Mouse (Mus musculus) forebrain, postnatal 0 days (tissue): ENCODE results near the gene Hfe2. TPM values are rescaled to one million over a fixed set of nuclear protein-coding genes. Genes with fewer than 3 reads are reported as not detected.

Experiments
- ATAC-seq: fragments of 200-750 bp; cut with Nextera tagmentation; 2 replicates; pipeline ENCODE4 v1.8.0; 2017; ENCODE audit warnings: mild to moderate bottlenecking, moderate library complexity
- DNase-seq: peaks from one replicate; pipeline ENCODE4 v3.0.0-alpha.2; 2015
- H3K27ac ChIP-seq: fragments of 300-500 bp; sonication (generic); 2 replicates; pipeline ENCODE4 v1.5.1; 2014; ENCODE audit warnings: low read depth, mild to moderate bottlenecking, antibody characterized with exemption, low read length, moderate library complexity, mixed read lengths
- H3K27me3 ChIP-seq: fragments of 300-500 bp; sonication (generic); 2 replicates; pipeline ENCODE4 v1.6.1; 2014; ENCODE audit warnings: mild to moderate bottlenecking, low read length, mixed read lengths; ENCODE audit not compliant: insufficient read depth
- H3K36me3 ChIP-seq: fragments of 300-500 bp; sonication (generic); 2 replicates; pipeline ENCODE4 v1.6.1; 2014; ENCODE audit warnings: mild to moderate bottlenecking, moderate library complexity; ENCODE audit not compliant: insufficient read depth
- H3K4me1 ChIP-seq: fragments of 300-500 bp; sonication (generic); 2 replicates; pipeline ENCODE4 v1.6.1; 2014; ENCODE audit warnings: antibody characterized with exemption; ENCODE audit not compliant: insufficient read depth
- H3K4me2 ChIP-seq: fragments of 300-500 bp; sonication (generic); 2 replicates; pipeline ENCODE4 v1.6.1; 2014; ENCODE audit warnings: low read depth, mild to moderate bottlenecking, moderate library complexity
- H3K4me3 ChIP-seq: fragments of 300-500 bp; sonication (generic); 2 replicates; pipeline ENCODE4 v1.5.1; 2014; ENCODE audit warnings: low read depth, low read length, mixed read lengths
- H3K9ac ChIP-seq: fragments of 300-500 bp; sonication (generic); 2 replicates; pipeline ENCODE4 v1.6.1; 2014; ENCODE audit warnings: mild to moderate bottlenecking
- H3K9me3 ChIP-seq: fragments of 300-500 bp; sonication (generic); 2 replicates; pipeline ENCODE4 v1.6.1; 2016; ENCODE audit warnings: low read length
- CTCF ChIP-seq: sonication (generic); IDR thresholded peaks from 2 replicates; pipeline ENCODE4 v1.5.1; 2016; ENCODE audit warnings: antibody characterized with exemption, control low read depth, low read depth
- WGBS: fragments of 180-500 bp; shearing (Covaris S2); extraction: QIAGEN DNeasy Blood & Tissue Kit; methylation state at CpG from one replicate; pipeline ENCODE4 v1.1.7; 2014; 5-methylcytosine and 5-hydroxymethylcytosine counted together
- polyA plus RNA-seq: library from polyadenylated mRNA; unstranded; fragments of >200 nt; fragmentation: Nextera tagmentation; extraction: Ambion mirVana; gene quantifications from 2 replicates; pipeline ENCODE4 v1.2.1, GENCODE M21; 2015
- total RNA-seq: library from RNA; depleted of rRNA; stranded (reverse); fragments of >200 nt; gene quantifications from 2 replicates; pipeline ENCODE4 v1.2.3, GENCODE M21; 2014

Hfe2 gene
- total and polyA plus RNA-seq, 2 experiments from 2014 or later = 1.4 to 1.6 TPM

DNA sequence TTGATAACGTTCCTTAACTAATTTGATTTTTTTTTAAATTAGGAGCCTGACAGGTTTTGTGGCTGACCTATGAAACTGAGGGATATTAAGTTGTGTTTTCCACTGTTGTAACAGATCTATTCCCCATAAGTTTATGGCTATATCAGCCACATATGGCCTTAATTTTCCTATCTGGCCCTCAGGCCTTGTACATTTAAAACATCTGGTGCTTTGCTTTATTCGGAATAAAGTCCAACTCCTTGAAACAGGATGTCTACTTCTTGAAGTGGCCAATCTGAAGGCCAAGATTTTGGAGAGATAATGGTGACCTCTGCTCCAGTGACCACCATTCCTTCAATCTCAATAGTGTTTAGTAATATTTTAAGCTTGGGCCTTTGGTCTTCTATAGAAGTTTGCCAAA, 14.3 kb downstream of the Hfe2 start:
- 88% methylated on average over 2 of the region's 2 CpGs for whole genome bisulfite sequencing

DNA sequence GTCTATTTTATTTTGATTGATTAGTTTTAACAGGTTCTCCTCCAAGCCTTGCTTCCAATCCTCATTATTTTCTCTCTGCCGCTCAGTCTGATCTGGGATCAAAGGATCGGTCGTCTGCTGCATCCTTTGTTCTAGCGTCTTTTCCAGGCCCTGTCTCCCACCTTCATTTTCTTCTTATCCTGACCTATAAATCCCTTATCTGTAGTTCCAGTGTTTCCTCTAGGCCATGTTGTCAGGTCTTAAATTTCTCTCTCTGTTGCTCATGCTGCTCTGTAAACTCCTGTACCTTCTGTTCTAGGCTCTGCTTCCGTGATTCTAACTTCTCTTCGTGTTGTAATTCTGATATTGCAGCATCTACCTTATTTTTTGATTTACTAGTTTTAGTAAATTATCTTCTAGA, 15.8 kb downstream of the Hfe2 start:
- ATAC-seq (no peak), DNase-seq (no peak)
- Histone ChIP-seq H3K4me1 (0 out of 2 replicates have a peak, but pooled peaks cover 2% of the 10 kb centered on the region), H3K9ac (no peak overlapping the region), H3K36me3 (no peaks in the 10 kb centered on the region), H3K9me3 (no peaks in the 10 kb centered on the region), H3K27me3 (no peaks in the 10 kb centered on the region), H3K4me3 (no peak overlapping the region), H3K27ac (no peak overlapping the region), H3K4me2 (no peak overlapping the region)
- whole genome bisulfite sequencing = 29% methylated on average over 6 of the region's 6 CpGs
- TF ChIP-seq CTCF = no peak

More for the DNA sequence above, 14.3 kb downstream of the Hfe2 start:
- H3K4me1 ChIP-seq = 0 out of 2 replicates have a peak, but pooled peaks cover 2% of the 10 kb centered on the region
- H3K4me3 ChIP-seq = no peak overlapping the region
- H3K9me3 ChIP-seq = no peaks in the 10 kb centered on the region
- DNase-seq (no peak), ATAC-seq (no peak)
- no peak for TF ChIP-seq CTCF
- H3K9ac ChIP-seq = no peak overlapping the region
- H3K27me3 ChIP-seq = no peaks in the 10 kb centered on the region
- H3K27ac ChIP-seq = no peak overlapping the region
- H3K36me3 ChIP-seq = no peaks in the 10 kb centered on the region
- no peak overlapping the region for H3K4me2 ChIP-seq

GRCm38 (mm10) chr3:96541328-96542078, 16.5 kb downstream of the Hfe2 start:
- no peak overlapping the region for H3K9ac ChIP-seq
- no peaks in the 10 kb centered on the region for H3K36me3 ChIP-seq
- 18% methylated on average over 14 of the region's 14 CpGs for WGBS
- no peak overlapping the region for H3K27ac ChIP-seq
- ATAC-seq = no peak
- H3K9me3 ChIP-seq = no peaks in the 10 kb centered on the region
- no peak overlapping the region for H3K4me3 ChIP-seq
- H3K4me2 ChIP-seq = no peak overlapping the region
- TF ChIP-seq CTCF = peak; percentile 58
- 0 out of 2 replicates have a peak, but pooled peaks cover 2% of the 10 kb centered on the region for H3K4me1 ChIP-seq
- no peaks in the 10 kb centered on the region for H3K27me3 ChIP-seq
- DNase-seq = no peak

GRCm38 (mm10) chr3:96542554-96542953, 17.6 kb downstream of the Hfe2 start:
- no peak for ATAC-seq
- TF ChIP-seq CTCF = no peak
- Histone ChIP-seq H3K9ac (no peak overlapping the region), H3K27me3 (no peaks in the 10 kb centered on the region), H3K4me3 (no peak overlapping the region), H3K27ac (no peak overlapping the region), H3K4me1 (0 out of 2 replicates have a peak, but pooled peaks cover 2% of the 10 kb centered on the region), H3K9me3 (no peaks in the 10 kb centered on the region), H3K36me3 (no peaks in the 10 kb centered on the region), H3K4me2 (no peak overlapping the region)
- WGBS = 72% methylated on average over 8 of the region's 8 CpGs
- DNase-seq = no peak

DNA sequence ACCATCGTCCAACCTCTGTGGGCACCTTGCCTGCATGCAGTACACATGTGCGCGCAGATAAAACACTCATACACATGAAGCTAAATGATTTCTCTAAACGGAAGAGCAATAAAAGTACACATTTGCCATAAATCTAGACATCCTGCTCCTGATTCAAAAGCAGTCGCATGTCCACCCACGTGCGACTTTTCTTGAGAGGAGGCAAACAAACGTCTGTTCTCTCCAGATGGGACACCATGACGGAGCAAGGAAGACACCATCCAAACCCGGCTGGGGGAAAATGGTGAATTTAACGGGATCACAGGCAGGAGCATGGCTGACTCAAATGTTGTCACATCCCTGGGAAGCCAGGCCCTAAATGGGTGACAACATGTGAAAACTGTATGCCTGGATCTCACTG, 18.4 kb downstream of the Hfe2 start:
- Histone ChIP-seq H3K27ac (no peak overlapping the region), H3K4me3 (no peak overlapping the region), H3K27me3 (no peaks in the 10 kb centered on the region), H3K36me3 (no peaks in the 10 kb centered on the region), H3K4me1 (0 out of 2 replicates have a peak, but pooled peaks cover 2% of the 10 kb centered on the region), H3K9ac (no peak overlapping the region), H3K9me3 (no peaks in the 10 kb centered on the region), H3K4me2 (no peak overlapping the region)
- ATAC-seq = no peak
- 86% methylated on average over 11 of the region's 11 CpGs for WGBS
- DNase-seq = no peak
- no peak for TF ChIP-seq CTCF

- no peak for ATAC-seq
- no peak overlapping the region for H3K9ac ChIP-seq
- 42% methylated on average over 1 of the region's 1 CpGs for WGBS
- H3K4me3 ChIP-seq = no peak overlapping the region
- H3K4me1 ChIP-seq = 0 out of 2 replicates have a peak, but pooled peaks cover 2% of the 10 kb centered on the region
- peak; percentile 48 for TF ChIP-seq CTCF
- H3K27ac ChIP-seq = no peak overlapping the region
- no peak overlapping the region for H3K4me2 ChIP-seq
- H3K36me3 ChIP-seq = no peaks in the 10 kb centered on the region
- DNase-seq = no peak
- H3K9me3 ChIP-seq = no peaks in the 10 kb centered on the region
- no peaks in the 10 kb centered on the region for H3K27me3 ChIP-seq
These were observed 20.6 kb downstream of the Hfe2 start for GRCm38 (mm10) chr3:96545565-96545964.

GRCm38 (mm10) chr3:96546880-96547279, 21.9 kb downstream of the Hfe2 start:
- H3K9ac ChIP-seq = no peak overlapping the region
- TF ChIP-seq CTCF = no peak
- H3K36me3 ChIP-seq = no peaks in the 10 kb centered on the region
- DNase-seq (no peak), ATAC-seq (no peak)
- H3K4me1 ChIP-seq = 0 out of 2 replicates have a peak, but pooled peaks cover 2% of the 10 kb centered on the region
- H3K9me3 ChIP-seq = no peaks in the 10 kb centered on the region
- H3K27me3 ChIP-seq = no peaks in the 10 kb centered on the region
- H3K4me3 ChIP-seq = no peak overlapping the region
- 27% methylated on average over 4 of the region's 4 CpGs for WGBS
- no peak overlapping the region for H3K4me2 ChIP-seq
- no peak overlapping the region for H3K27ac ChIP-seq
